Mouse (Mus musculus) heart, postnatal 0 days (tissue): ENCODE results near the gene Ssna1. TPM values are rescaled to one million over a fixed set of nuclear protein-coding genes. Genes with fewer than 3 reads are reported as not detected.

Experiments
- ATAC-seq: fragments of 200-750 bp; cut with Nextera tagmentation; 2 replicates; pipeline ENCODE4 v1.8.0; 2017; ENCODE audit warnings: low read depth, moderate number of reproducible peaks, moderate library complexity; ENCODE audit not compliant: insufficient read depth
- DNase-seq: peaks from one replicate; pipeline ENCODE4 v3.0.0-alpha.2; 2016; ENCODE audit warnings: low spot score
- H3K27ac ChIP-seq: fragments of 300-500 bp; sonication (generic); 2 replicates; pipeline ENCODE4 v1.5.1; 2014; ENCODE audit warnings: low read depth, mild to moderate bottlenecking
- H3K27me3 ChIP-seq: fragments of 300-500 bp; sonication (generic); 2 replicates; pipeline ENCODE4 v1.6.1; 2014; ENCODE audit warnings: low read length, mixed read lengths; ENCODE audit not compliant: control insufficient read depth, insufficient read depth
- H3K36me3 ChIP-seq: fragments of 300-500 bp; sonication (generic); replicated peaks from 2 replicates; pipeline ENCODE4 v1.6.1; 2014; ENCODE audit warnings: low read length, mixed read lengths; ENCODE audit not compliant: control insufficient read depth, insufficient read depth
- H3K4me1 ChIP-seq: fragments of 300-500 bp; sonication (generic); 2 replicates; pipeline ENCODE4 v1.6.1; 2014; ENCODE audit warnings: antibody characterized with exemption; ENCODE audit not compliant: control insufficient read depth, insufficient read depth
- H3K4me2 ChIP-seq: fragments of 300-500 bp; sonication (generic); 2 replicates; pipeline ENCODE4 v1.6.1; 2014; ENCODE audit warnings: low read depth, mild to moderate bottlenecking, low read length, moderate library complexity
- H3K4me3 ChIP-seq: fragments of 300-500 bp; sonication (generic); 2 replicates; pipeline ENCODE4 v1.5.1; 2014; ENCODE audit warnings: low read depth, low read length
- H3K9ac ChIP-seq: fragments of 300-500 bp; sonication (generic); replicated peaks from 2 replicates; pipeline ENCODE4 v1.6.1; 2014; ENCODE audit warnings: low read depth, low read length, mixed read lengths
- H3K9me3 ChIP-seq: fragments of 300-500 bp; sonication (generic); replicated peaks from 2 replicates; pipeline ENCODE4 v1.6.1; 2016; ENCODE audit warnings: low read length; ENCODE audit not compliant: control insufficient read depth
- CTCF ChIP-seq: IDR thresholded peaks from 2 replicates; pipeline ENCODE4 v1.5.1; 2016; ENCODE audit warnings: antibody characterized with exemption, control low read depth, low read depth
- EP300 ChIP-seq: IDR thresholded peaks from 2 replicates; pipeline ENCODE4 v1.6.1; 2016; ENCODE audit warnings: antibody characterized with exemption, low read depth
- WGBS: fragments of 180-500 bp; shearing (Covaris S2); extraction: QIAGEN DNeasy Blood & Tissue Kit; methylation state at CpG from one replicate; pipeline ENCODE4 v1.1.7; 2014; 5-methylcytosine and 5-hydroxymethylcytosine counted together
- polyA plus RNA-seq: library from polyadenylated mRNA; unstranded; fragments of >200 nt; fragmentation: Nextera tagmentation; extraction: Ambion mirVana; gene quantifications from 2 replicates; pipeline ENCODE4 v1.2.1, GENCODE M21; 2015
- total RNA-seq: library from RNA; depleted of rRNA; stranded (reverse); fragments of >200 nt; gene quantifications from 2 replicates; pipeline ENCODE4 v1.2.3, GENCODE M21; 2014; ENCODE audit warnings: low replicate concordance

Gene Ssna1
- total and polyA plus RNA-seq, 2 experiments from 2014 or later: 58.9 to 111 TPM

- H3K9me3 ChIP-seq: no peaks in the 10 kb centered on the region
- H3K36me3 ChIP-seq: no peaks in the 10 kb centered on the region
- ATAC-seq (no peak), DNase-seq (no peak)
- no peaks in the 10 kb centered on the region for H3K4me1 ChIP-seq
- H3K4me2 ChIP-seq: no peak overlapping the region
- H3K27me3 ChIP-seq: peaks cover 50% of the 10 kb centered on the region
- WGBS: 3% methylated on average over 22 of the region's 22 CpGs
- no peak overlapping the region for H3K9ac ChIP-seq
- TF ChIP-seq EP300: no peak
- TF ChIP-seq CTCF: no peak
- H3K27ac ChIP-seq: no peak overlapping the region
- no peak overlapping the region for H3K4me3 ChIP-seq
These were observed 38.7 kb upstream of the Ssna1 start for GRCm38 (mm10) chr2:25310969-25311368.

GRCm38 (mm10) chr2:25310180-25310579 is 37.9 kb upstream of the Ssna1 start:
- Histone ChIP-seq H3K4me2 (no peak overlapping the region), H3K36me3 (no peaks in the 10 kb centered on the region), H3K27me3 (peaks cover 56% of the 10 kb centered on the region), H3K9ac (no peak overlapping the region), H3K27ac (no peak overlapping the region), H3K4me1 (no peaks in the 10 kb centered on the region), H3K4me3 (no peak overlapping the region), H3K9me3 (no peaks in the 10 kb centered on the region)
- DNase-seq (no peak), ATAC-seq (no peak)
- no peak for TF ChIP-seq CTCF
- no peak for TF ChIP-seq EP300
- WGBS: 42% methylated on average over 10 of the region's 10 CpGs

GRCm38 (mm10) chr2:25305587-25306359 is 33.5 kb upstream of the Ssna1 start:
- Histone ChIP-seq H3K27me3 (peaks cover 38% of the 10 kb centered on the region), H3K4me2 (peak overlapping the region; percentile 60; the same call in 1 of the 2 replicates), H3K4me3 (no peak overlapping the region), H3K9ac (no peak overlapping the region), H3K36me3 (no peaks in the 10 kb centered on the region), H3K27ac (no peak overlapping the region), H3K9me3 (no peaks in the 10 kb centered on the region), H3K4me1 (no peaks in the 10 kb centered on the region)
- ATAC-seq (no peak), DNase-seq (no peak)
- TF ChIP-seq EP300 (no peak), CTCF (no peak)
- WGBS: 41% methylated on average over 14 of the region's 14 CpGs

GRCm38 (mm10) chr2:25304657-25305541 is 32.7 kb upstream of the Ssna1 start:
- Histone ChIP-seq H3K4me3 (peak overlapping the region; percentile 40), H3K4me2 (peak overlapping the region; percentile 60), H3K9ac (no peak overlapping the region), H3K27me3 (peaks cover 31% of the 10 kb centered on the region), H3K4me1 (no peaks in the 10 kb centered on the region), H3K9me3 (no peaks in the 10 kb centered on the region), H3K27ac (no peak overlapping the region), H3K36me3 (no peaks in the 10 kb centered on the region)
- WGBS: 2% methylated on average over 45 of the region's 45 CpGs
- DNase-seq (no peak), ATAC-seq (0 out of 2 replicates have a peak, but pooled peaks have one; percentile 17)
- TF ChIP-seq CTCF: no peak
- no peak for TF ChIP-seq EP300

GRCm38 (mm10) chr2:25303931-25304656 is 31.9 kb upstream of the Ssna1 start:
- H3K4me2 ChIP-seq: no peak overlapping the region
- H3K4me3 ChIP-seq: no peak overlapping the region

More at GRCm38 (mm10) chr2:25303931-25304656, 31.9 kb upstream of the Ssna1 start:
- Histone ChIP-seq H3K9me3 (no peaks in the 10 kb centered on the region), H3K36me3 (no peaks in the 10 kb centered on the region), H3K27ac (no peak overlapping the region), H3K27me3 (peaks cover 29% of the 10 kb centered on the region), H3K4me1 (no peaks in the 10 kb centered on the region), H3K9ac (no peak overlapping the region)
- no peak for ATAC-seq
- TF ChIP-seq CTCF (no peak), EP300 (no peak)
- no peak for DNase-seq
- 61% methylated on average over 7 of the region's 7 CpGs for WGBS
